Mouse (Mus musculus) urinary bladder, postnatal 4 days (tissue): ENCODE measurements around the gene Myl7.
"Not testable (repeated sequence)": the region's sequence is repeated elsewhere in the genome, so short reads cannot be mapped to it uniquely, and the experiment has no call there.

Experiments used
- DNase-seq, 2 experiments: peaks; one replicate each; pipeline ENCODE4 v3.0.0; 2021 to 2022; ENCODE audit warnings: low spot score in 2 of 2

Gene Myl7

GRCm38 (mm10) chr11:5903844-5904243 is 5.3 kb upstream of the Myl7 start:
- DNase-seq = no peak

DNA sequence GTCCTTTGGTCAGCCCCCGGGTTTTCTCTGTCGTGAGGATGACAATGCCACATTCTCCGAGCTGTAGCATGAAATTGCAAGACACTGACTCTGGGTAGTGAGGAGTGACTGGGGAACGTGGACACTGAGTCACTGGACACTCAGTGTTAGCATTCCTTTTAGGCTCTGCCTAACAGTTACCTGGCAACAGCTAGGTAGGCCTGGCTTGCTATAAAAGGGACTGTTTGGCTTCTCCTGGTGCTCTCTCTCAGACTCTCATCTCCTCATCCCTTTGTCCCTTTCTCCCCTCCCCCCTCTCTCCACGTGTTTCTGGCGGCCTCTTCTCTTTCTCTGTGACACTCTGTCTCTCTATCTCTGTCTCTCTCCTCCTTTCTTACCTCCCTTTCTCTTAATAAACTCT is 3.8 kb upstream of the Myl7 start:
- no peak for DNase-seq

DNA sequence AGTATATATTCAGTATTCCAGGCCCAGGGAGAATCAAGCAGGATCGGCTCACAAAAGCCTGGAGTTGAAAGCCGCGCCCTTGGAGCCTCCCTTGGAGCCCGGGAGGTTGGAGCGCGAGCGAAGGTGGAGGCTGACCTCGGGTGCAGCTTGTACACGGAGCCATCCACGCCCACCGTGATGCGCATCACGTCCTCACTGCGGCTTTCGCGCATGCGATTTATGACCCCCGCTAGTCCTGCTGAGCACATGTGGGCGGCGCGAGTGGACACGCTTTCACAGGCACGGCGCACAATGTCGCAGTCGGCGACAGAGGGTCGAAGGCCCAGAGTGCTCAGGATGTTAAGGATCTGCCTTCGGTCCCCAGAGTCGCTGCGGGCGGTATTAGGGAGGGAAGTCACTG is 3.4 kb upstream of the Myl7 start:
- peak; percentile 38 to 70 for DNase-seq

DNA sequence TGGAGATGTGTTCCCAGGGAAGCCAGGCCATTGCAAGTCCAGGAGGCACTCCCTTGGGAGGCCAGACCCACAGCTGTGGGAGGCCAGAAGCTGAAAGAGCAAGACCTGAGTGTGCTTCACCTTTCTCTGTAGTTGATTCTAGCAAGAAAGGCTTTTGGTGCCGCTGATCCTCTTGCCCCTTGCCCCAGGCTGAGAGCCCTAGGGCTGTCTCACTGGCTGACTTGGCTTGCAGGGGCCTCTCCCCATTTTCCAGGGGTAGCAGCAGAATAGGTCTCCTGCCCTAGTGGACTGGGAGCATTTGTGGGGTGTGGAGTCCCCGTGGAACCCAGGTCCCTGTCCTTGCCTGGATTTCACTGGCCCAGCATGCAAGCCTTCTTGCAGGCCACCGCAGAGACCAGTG is 2.7 kb upstream of the Myl7 start:
- no peak for DNase-seq

- no peak for DNase-seq
These were observed 704 bp upstream of the Myl7 start for GRCm38 (mm10) chr11:5899286-5899685.

- DNase-seq = no peak
These were observed 743 bp downstream of the Myl7 start for GRCm38 (mm10) chr11:5897839-5898238.

DNA sequence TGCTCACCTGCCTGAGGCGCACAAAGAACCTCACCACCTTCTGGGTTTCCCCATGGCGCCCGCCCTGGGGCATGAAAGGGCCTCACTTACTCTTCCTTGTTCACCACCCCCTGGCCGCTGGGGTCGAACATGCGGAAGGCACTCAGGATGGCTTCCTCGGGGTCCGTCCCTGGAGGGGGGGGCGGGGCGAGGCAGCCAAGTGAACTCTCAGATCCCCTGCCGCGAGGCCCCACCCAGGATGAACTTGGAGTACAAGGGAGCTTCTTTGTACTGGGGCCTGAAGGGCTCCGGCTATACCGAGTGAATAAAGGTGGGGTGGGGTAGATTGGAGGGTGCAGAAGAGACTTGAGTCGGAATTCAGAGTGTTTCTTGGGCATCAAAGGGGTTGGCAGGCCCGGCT is 1.4 kb downstream of the Myl7 start:
- DNase-seq = no peak

- DNase-seq = no peak
These were observed 4.8 kb downstream of the Myl7 start for GRCm38 (mm10) chr11:5893807-5894206.

DNA sequence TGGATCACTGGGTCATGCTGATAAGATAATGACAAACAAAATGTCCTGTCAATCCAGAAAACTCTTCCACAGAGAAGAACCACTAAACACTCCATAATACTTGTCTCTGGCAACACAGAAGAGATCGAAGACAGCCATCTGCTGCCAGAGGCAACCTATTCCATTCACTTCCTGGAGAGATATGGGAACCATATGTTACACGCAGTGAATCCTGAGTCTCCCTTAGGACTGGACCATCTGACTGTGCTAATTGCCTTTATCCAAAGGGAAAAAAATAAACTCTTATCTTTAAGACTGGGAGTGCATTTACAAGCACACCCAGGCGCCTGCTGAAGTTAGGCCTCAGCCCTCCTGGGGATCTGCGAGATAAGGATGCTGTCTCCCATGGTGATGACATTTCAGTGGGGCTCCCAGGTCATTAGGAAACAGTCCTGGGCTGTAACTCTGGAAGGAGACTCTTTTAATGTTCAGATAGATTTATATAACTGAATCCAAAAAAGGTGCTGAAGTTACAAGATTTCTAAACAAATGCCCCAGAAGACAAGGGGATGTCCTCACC is 5.7 kb downstream of the Myl7 start:
- no peak for DNase-seq

GRCm38 (mm10) chr11:5892151-5892591 is 6.4 kb downstream of the Myl7 start:
- peak in 1 of 2 experiments; percentile 35 for DNase-seq

GRCm38 (mm10) chr11:5888563-5888962 is 10.0 kb downstream of the Myl7 start:
- DNase-seq = not testable (repeated sequence)

- DNase-seq = no peak
These were observed 11.3 kb downstream of the Myl7 start for GRCm38 (mm10) chr11:5887250-5887649.

- DNase-seq = no peak
These were observed 12.4 kb downstream of the Myl7 start for GRCm38 (mm10) chr11:5886187-5886586.

DNA sequence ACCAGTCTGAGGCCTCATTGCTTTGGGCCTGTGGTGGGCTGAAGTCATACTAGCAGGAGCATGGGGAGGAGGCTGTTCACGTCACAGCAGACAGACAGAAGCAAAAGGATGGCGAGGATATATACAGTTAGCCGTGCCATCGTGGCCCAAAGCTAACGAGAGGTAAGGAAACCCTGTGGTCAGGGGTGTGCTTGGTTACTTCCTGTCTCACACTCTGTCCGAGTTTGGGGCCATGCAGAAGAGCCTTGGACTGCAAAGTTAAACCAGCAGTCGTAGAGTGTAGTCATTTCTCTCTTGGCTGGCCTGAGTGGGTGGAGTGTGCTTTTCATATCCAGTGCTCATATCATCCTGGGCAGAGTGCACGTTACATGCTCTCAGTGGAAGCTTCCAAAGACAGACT is 16.1 kb downstream of the Myl7 start:
- DNase-seq = no peak

- no peak for DNase-seq
These were observed 18.7 kb downstream of the Myl7 start for GRCm38 (mm10) chr11:5879905-5880304.

- DNase-seq = no peak
These were observed 19.9 kb downstream of the Myl7 start for GRCm38 (mm10) chr11:5878661-5879060.

DNA sequence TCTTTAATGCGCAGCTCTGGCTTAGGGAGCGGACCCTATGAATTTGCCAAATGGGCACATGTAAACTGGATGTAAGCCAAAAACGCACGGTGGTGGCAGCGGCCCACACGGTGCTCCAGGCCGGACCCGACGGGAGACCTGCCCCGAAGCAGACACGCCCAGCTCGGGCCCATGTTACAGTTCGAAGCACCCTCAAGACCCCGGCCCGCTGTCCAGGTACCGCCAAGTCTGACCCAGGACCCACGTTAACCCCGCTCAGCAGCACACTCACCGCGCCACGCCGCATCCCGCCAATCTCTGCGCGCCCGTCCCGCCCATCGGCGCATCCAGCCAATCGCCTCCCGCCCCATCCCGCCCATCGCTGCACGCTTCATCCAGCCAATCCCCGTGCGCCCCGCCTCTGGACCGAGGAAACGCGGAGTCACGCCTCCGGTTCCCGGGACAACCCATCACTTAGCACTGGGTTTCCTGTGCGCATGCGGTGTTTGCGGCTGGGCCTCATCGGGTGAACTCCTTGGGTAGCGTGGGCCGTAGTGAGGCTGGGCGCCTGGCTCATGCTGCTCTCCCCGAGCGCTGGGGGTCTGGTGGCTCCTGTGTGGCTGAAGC is 20.6 kb downstream of the Myl7 start, which contains the start of gene Pold2:
Gene Pold2 (minus strand): TSS at position 372 of the 606 bp plus-strand sequence.
- DNase-seq = peak; percentile 96 to 97

- no peak for DNase-seq
These were observed 21.2 kb downstream of the Myl7 start for GRCm38 (mm10) chr11:5877421-5877820.

- no peak for DNase-seq
These were observed 25.4 kb downstream of the Myl7 start for GRCm38 (mm10) chr11:5873192-5873591.

GRCm38 (mm10) chr11:5872707-5873106 is 25.9 kb downstream of the Myl7 start:
- DNase-seq = no peak

DNA sequence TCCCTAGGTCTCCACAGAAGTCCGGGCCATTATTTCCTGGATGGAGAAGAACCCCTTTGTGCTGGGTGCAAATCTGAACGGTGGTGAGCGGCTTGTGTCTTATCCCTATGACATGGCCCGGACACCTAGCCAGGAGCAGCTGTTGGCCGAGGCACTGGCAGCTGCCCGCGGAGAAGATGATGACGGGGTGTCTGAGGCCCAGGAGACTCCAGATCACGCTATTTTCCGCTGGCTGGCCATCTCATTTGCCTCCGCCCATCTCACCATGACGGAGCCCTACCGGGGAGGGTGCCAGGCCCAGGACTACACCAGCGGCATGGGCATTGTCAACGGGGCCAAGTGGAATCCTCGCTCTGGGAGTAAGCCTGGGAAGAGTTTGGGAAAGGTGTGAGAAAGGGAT is 28.5 kb downstream of the Myl7 start:
- DNase-seq = no peak

DNA sequence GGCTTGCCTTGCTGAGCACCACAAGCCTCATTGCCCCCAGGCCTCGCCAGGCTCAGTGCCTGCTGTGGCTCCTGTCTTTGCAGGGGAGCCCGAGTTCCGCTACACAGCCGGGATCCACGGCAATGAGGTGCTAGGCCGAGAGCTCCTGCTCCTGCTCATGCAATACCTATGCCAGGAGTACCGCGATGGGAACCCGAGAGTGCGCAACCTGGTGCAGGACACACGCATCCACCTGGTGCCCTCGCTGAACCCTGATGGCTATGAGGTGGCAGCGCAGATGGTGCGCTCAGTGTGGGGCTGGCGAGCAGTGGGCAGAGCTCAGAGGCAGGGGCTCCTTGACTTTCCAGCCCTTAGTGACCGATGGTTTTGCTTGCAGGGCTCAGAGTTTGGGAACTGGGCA is 29.3 kb downstream of the Myl7 start:
- DNase-seq = no peak

DNA sequence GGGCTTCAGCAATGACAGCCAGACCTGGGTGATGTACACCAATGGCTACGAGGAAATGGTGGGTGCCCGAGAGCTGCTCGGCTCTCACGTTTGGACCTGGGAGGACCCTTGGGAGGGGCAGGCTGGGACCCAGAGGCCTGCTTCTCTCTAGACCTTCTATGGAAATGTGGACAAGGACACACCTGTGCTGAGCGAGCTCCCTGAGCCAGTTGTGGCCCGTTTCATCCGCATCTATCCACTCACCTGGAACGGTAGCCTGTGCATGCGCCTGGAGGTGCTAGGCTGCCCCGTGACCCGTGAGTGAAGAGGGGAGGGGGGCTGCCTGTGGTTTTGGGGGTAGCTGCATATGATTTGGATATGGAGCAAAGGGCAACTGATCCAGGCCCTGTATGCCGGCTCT is 30.3 kb downstream of the Myl7 start:
- DNase-seq = no peak

- no peak for DNase-seq
These were observed 31.4 kb downstream of the Myl7 start for GRCm38 (mm10) chr11:5867196-5867595.
